Mouse (Mus musculus): ENCODE data around the gene Umodl1.

The Umodl1 gene

DNA sequence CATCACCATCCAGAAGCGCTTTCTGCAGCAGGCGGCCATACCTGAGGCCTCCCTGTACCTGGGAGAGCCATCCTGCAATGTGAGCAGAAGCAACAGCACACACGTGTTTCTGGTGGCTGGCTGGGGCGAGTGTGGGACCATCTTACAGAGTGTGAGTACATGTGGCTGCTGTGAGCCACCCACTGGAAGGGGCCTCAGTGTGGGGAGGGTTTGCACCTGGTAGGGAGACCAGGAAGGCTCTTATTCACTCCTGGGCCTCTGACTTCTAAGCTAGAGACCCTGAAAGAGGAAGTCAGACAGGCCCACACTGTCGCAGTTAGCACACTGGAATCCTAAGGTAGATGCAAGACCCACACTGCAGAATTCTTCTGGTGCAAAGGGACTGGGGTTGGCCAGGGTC, 41.9 kb downstream of the Umodl1 start:
- CTCF ChIA-PET = no interaction called here

DNA sequence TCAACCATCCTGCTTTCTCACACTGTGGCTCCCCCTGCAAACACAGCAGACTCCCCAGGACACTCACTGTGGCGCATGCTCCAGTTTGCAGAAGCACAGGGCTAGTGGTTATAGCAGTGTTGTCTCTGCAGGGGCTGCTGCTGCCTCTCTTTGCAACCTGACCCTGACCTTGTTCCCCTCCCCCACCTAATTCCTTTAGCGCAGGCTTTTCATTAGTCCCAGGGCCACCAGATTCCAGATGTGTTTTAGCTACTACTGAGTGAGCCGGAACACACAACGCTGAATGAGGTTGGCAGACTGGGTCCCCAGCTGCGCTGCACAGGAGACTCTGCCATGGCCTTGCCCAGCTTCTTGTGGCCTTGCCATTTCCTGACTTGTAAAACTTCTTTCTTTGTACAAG, 46.5 kb downstream of the Umodl1 start:
- CTCF ChIA-PET = no interaction called here

DNA sequence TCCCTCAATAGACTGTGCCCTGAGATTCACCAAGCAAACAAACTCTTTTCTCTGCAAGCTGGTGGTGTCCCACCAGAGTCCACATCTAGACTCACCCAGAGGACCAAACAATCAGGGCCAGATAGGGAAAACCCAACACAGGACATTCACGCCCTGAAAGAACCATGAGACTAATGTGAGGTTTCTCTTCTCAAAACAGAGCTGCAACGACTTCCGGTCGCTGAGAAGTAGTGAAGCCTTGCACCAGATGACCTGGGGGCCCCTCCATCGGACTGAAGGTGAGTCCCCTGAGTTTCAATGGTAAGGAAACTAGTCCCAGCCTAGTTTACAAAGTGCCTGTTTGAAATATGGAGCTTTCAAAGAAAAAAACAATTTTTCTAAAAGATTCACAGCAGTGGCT, 48.2 kb downstream of the Umodl1 start:
- CTCF ChIA-PET = interaction anchor here (0.5 to 0.7 kb wide), 3 partner anchors 118 to 376 kb away, joined by 3 to 11 read pairs (median 5); no protein-coding TSS in a partner anchor

DNA sequence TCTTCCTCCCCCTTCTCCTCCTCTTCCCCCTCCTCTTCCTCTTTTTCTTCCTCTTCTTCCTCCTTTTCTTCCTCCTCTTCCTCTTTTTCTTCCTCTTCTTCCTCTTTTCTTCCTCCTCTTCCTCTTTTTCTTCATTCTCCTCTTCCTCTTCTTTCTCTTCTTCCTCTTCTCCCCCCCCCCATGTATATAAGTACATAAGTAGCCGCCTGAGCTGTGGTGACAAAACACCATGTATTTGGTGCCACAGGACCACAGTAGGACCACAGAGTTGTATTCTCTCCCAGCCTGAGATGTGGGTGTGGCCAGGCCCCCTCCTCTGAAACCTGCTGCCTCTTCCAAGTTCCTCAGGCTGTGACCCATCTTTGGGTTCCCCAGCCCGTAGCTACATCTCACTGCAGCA, 50.8 kb downstream of the Umodl1 start:
- CTCF ChIA-PET = no interaction called here

DNA sequence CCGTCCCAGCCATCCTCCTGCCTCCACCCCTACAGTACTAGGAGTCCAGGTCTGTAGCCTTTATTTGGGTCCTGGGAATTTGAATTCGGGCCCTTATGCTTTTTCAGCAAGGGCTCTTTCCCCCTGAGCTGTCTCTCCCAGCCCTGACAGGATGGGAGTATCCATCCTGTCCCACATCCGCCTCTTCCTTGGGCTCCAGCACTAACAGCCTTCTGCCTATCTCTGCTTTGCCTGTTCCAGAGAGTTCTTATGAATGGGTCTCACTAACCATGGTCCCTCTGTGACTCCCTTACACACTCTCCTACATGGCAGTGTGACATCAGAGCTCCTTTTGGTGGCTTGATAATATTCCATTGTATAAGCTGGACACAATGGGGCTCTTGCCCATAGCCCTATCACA, 52.9 kb downstream of the Umodl1 start:
- CTCF ChIA-PET = no interaction called here

DNA sequence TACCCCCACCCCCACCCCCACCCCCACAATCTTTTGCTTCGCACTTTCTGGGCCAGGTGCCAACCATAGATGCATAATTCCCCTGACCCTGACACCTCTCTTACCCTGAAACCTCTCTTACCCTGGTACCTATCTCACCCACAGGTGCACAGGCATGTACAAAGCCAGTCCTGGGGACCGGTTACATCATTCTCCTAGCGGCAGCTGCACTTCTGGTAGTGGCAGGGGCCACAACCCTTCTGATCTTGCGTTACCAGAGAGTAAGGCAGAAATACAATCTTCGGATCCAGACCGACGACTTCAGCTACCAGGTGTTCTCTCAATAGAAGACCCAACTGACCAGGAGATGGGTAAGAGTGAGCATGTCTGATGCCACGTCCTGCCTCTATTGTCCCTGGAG, 54.0 kb downstream of the Umodl1 start:
- CTCF ChIA-PET = no interaction called here

DNA sequence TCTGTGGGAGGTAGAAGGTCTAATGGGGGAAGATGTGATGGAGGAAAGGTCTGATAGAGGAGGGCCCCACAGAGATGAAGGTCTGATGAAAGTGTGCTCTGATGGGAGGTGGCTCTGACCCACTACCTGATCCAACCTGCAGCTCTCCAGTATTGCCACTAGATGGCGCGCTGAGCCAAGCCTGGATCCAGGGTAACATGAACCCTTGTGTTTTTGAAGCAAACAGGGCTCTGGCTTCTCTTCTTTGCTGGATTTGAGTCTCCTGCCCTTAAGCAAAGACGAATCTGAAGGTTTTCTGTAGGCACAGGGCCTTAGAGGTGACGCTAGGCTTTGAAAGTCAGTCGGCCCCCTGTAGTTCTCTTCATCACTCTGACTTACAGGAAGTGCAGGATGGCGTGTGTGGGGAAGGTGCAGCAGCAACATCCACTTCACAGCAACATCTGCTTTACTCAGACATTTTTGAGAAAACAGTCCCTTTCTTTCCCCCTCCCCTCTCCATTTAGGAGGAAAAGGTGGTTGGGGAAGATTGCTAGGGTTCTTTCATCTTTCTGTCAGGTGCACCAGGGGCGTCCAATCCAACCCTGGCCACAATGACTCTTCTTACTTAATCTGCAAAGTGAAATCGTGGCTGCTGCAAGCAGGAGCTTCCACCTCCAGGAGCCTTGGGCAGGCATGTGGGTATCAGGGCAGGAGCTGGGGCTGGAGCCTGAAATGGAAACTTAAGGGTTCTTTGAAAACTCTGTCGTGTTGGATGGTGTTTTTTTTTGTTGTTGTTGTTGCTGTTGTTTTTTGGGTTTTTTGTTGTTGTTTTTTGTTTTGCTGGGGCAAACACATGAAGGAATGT, 57.3 kb downstream of the Umodl1 start:
- CTCF ChIA-PET = interaction anchor here (0.6 to 1.0 kb wide), 2 partner anchors 24 to 320 kb away, joined by 6 to 8 read pairs; no protein-coding TSS in a partner anchor

DNA sequence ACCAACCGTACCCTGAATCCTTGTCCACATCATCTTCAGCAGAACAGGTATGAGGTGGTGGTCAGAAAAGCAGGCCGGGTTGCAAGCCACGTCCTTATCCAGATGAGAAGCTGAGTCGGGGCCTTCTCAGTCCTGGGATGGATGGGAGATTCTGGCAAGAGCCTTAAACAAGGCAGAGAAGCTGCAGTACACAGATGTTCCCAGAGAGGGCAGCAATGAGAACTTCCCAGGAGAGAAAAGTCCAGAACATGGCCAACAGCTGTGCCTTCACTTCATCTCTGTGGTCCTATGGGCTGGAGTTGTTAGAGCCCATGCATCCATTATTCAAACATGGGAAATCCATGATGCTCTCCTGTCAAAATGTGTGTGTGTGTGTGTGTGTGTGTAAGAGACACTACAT, 63.8 kb downstream of the Umodl1 start:
- CTCF ChIA-PET = interaction anchor here (0.6 to 3.9 kb wide), 3 partner anchors 101 to 226 kb away, joined by 3 to 21 read pairs (median 3); no protein-coding TSS in a partner anchor

DNA sequence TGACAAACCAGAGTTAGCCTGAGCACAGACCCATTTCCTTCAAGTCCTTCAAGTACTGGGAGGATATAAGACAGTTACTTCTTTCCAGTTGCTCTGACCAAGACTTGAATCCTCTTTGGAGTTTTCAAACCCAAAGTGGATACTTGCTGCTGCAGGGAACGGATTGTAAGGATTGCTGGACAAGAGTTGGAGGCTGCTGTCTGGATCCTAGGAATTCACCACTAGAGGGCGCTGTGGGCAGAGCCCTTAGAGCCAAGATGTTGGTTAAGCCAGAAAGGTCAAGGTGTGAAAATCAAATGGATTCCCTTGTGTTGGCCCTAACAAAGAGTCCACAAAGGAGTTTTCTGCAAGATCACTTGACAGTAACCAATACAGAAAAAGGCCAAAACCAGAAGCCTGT, 65.1 kb downstream of the Umodl1 start:
- CTCF ChIA-PET = interaction anchor here (0.6 to 3.9 kb wide), 3 partner anchors 100 to 326 kb away, joined by 7 to 21 read pairs (median 19); no protein-coding TSS in a partner anchor

DNA sequence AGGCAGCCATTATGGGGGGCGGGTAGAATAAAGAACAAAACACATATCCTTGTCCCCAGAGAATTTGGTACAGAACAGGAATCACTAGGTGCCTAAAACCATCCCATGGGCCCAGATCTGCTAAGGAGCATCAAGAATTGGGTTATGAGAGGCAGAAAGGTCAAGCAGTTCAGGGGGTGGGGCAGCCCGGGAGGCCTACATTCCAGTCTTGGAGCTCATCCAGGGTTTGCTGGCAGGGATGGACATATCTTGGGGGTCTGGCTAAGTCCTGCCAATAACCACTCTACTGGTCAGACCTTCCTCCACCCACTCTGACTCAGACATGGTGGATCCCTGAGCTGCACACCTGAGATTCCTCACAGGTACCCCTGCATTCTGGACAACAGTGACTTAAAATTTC, 65.6 kb downstream of the Umodl1 start:
- CTCF ChIA-PET = interaction anchor here (3.9 kb wide), 1 partner anchor 100 kb away, joined by 21 read pairs; no protein-coding TSS in a partner anchor

DNA sequence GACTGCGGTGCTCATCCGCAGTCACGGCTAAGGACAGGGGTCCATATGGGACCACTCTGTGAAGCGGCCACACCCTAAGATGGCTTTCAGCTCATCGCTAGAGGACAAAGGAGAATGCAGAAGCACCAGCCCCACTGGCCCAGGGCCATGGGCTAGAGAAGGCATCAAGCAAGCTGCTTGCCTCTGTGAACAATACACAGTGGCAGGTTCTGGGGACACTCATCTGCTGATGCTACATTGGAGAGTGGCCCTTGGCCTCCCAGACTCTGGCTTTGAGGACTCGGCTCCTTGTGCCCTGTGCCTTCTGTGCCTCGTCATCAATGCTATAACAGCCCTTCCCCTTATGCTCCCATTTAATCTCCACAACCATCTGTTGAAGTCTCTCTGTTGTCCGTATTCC, 66.8 kb downstream of the Umodl1 start:
- CTCF ChIA-PET = no interaction called here

DNA sequence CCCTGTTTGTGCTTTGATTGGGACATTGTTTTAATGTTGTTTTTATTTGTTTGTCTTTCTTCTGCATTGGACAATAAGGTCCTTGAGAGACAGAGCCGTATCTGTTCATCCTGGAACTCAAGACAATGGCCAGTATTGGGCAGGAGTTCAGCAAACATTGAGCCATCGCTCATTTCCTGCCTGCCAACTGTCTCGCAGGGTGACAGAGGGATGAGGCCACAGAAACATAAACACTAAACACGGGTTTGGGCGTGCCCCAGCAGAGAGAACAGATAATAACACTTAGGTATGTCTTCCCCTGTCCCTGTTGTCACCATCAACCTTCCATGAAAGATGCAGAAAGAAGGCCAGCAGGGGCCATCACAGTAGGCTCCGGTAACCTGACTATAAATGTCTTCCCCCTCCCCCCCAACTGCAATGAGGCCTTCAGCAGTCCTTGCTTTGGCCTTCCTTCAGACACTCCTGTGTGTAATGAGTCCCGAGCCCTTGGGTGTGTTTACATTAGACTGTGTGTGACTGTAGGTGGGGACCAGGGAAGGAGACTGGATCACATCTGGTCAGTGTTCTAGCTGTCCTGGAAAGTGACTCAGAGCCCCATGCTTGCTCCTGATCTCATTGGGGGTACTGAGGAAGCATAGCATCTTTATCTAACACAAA, 69.8 kb downstream of the Umodl1 start:
- CTCF ChIA-PET = no interaction called here

DNA sequence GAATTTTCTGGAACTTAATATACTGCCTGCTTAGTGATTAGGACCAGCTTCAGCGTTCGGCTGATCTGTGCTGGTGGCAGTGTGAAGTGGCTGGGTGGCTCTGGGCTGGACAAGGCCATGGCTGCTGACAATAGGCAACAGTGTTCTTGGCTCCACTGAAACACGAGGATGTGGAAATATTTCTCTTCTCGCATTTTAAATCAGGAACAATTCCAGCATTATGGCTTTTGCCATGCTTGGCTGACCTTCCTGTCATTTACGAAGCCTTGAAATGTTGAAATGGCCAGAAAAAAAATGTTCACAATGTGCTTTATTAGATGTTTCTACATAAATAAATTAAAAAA, 70.3 kb downstream of the Umodl1 start:
- CTCF ChIA-PET = no interaction called here

DNA sequence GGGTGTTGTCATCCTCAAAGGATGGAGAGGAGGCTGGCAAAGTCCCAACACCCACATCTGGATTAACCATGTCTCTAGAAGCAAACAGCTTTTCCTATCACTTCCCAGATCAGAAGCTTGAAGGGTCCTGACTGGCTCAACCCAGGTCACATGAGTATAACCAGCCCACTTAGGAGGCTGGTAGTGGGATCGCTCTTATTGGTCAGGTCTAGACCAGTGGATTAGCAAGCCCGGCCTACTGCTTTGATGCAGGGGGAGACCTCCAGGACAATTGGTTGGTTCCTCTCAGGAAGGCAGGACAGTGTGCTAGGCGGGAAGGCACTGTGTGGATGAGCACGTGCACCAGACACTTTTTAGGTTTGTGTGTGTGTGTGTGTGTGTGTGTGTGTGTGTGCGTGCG, 72.5 kb downstream of the Umodl1 start:
- CTCF ChIA-PET = no interaction called here

DNA sequence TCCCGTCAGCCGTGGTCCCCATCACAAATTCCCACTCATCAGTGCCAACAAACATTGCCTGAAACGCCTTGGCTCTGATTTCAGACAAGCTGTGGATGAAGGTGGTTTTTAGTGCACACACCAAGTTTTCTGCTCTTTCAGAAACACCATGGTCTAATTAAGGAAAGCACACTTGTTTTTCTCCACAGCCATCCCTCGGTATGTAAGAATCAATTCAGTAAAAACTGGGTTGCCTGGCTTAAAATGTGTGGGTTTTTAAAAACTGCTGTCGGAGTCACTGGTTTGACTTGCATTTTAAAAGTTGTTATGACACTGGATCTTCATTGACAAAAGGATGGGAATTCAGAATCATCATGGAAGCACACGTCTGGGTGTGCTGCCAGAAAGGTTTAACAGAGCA, 73.3 kb downstream of the Umodl1 start:
- CTCF ChIA-PET = interaction anchor here (0.8 kb wide), 1 partner anchor 48 kb away, joined by 3 read pairs; no protein-coding TSS in a partner anchor

DNA sequence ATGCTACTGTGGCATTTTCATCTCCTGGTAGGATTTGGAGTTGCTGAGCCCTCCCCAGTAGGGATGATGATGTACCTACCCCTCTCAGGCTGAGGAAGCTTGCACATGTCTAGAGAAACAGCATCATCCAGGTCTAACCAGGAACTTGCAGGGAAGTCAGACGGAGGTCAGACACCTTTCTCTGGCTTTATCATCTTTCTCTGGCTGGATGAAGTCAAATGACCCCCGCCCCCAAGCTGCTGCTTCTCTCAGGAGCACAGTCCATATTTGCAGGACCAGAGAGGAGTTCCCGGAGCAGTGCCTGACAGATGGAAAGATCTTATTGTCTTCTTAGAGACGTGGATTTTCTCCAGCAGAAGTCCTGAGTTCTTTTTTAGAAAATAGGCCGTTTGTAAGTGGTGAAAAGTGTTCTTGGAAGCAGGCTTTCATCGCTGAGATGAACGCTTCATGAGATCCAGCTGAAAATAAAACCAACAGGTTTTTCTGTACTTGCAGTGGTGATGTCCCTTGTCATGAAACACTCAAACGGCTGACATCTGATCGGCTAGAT, 74.5 kb downstream of the Umodl1 start:
- CTCF ChIA-PET = interaction anchor here (0.7 to 0.8 kb wide), 2 partner anchors 38 to 46 kb away, joined by 3 to 8 read pairs; no protein-coding TSS in a partner anchor

DNA sequence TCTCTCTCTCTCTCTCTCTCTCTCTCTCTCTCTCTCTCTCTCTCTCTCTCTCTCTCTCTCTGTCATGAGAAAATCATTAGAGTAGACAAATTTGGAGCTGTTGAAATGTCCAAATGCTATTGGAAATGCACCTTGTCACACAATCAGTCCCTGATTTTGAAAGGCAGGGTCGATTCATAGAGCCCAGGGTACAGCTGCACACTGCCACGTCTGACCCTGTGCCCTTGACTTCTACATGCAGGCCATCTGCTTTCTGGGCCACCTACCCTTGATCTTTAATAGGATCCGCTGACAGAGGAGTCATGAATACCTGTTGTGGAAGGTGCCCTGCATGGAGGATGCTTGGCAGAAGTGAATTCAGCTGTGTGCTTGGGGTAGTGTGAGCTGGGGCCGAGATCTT, 75.0 kb downstream of the Umodl1 start:
- CTCF ChIA-PET = no interaction called here

DNA sequence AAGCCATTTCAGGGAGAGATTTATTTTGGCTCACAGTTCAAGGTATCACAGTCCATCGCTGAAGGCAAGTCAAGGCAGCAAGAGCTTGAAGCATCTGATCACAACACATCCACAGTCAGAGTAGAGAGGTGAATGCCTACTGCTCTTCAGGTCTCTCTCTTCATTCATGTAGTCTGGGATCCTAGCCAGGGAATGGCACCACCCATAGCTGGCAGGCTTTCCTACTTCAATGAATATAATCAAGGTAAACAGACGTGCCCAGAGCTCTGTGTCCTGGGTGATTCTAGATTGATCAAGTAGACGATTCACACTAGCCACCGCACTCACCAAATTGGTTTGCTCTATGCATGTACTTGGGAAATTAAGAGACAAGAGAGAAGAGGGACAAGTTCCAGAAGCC, 77.9 kb downstream of the Umodl1 start:
- CTCF ChIA-PET = no interaction called here

DNA sequence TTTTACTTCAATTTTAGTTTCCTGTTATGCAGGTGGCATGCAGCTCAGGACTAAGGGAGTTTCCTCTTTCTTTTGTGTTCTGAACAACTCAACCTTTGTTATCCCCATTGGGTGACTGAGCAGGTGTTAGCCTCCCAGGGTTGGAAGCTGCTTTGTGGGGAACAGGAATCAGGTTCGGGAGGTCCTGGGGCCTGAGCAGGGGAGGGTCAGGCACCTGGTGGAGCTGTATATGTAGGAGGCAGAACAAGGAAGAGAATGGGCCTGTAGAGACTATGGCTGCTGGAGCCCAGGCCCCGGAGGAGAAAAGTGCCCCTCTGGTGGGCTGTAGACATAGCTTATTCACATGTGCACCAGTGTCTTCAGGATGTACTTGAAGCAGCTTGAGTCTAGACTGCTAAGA, 78.8 kb downstream of the Umodl1 start:
- CTCF ChIA-PET = no interaction called here

DNA sequence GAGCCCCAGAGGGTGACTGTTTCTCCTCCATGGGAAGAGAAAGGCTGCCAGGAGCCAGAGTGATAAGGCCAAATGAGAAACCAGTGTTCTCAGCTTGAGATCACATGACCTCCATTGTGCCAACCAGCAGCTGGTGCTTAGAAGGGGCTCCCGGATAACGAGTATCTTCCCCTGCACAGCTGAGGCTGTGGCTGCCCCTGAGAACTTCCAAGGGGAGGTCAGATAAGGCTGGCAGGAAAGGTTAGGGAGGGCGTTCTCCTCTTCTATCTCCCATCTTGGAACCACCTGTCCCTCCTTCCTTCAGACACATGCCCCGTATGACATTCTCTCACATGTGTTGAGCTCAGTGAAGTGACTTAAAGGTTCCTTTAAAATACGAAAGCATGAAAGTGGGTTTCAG, 79.7 kb downstream of the Umodl1 start:
- CTCF ChIA-PET = interaction anchor here (1.1 kb wide), 1 partner anchor 93 kb away, joined by 24 read pairs; no protein-coding TSS in a partner anchor

DNA sequence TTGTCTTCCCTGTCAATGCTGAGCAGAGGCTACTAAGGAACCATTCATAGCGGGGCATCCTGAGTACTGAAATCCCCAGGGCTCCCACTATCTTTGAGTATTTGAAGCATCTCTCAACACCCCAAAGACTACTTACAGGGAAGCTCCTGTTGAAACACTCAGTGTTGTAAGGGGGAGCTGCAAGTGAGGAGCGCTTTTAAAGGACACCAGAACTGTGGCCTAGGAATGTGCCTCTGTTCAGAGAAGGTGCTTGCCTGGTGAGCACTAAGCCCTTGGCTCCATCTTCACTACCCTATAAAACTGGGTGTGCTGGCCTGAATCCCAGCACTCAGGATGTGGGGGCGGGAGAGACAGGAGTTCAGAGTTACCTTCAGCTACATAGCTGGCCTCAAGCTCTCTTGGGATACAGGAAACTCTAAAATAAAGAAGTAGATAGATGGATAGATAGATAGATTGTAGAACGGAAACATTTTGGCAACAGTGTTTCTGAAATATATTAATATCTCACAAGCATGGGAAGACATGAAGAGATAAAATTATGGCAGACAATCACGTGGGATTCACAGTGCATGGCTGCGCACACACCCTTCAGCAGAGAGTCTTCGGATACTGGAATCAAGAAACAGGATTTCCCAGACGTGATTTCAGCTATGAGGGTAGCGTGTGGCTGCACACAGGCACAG, 80.4 kb downstream of the Umodl1 start:
- CTCF ChIA-PET = interaction anchor here (1.0 to 1.1 kb wide), 2 partner anchors 22 to 92 kb away, joined by 8 to 24 read pairs; no protein-coding TSS in a partner anchor

Data from spleen, embryonic (tissue).